Mouse (Mus musculus) ES-E14 (cell line): ENCODE results near the gene Sema3f. TPM values are rescaled to one million over a fixed set of nuclear protein-coding genes. Genes with fewer than 3 reads are reported as not detected.
A peak's percentile ranks its signal among the peaks of the same experiment; 100 is the strongest.

Experiments used
- DNase-seq: peaks from one replicate; pipeline ENCODE4 v3.0.0-alpha.2; 2013; ENCODE audit warnings: low read depth, low spot score
- H3K27ac ChIP-seq: 2 replicates; pipeline ENCODE4 v1.5.1; 2012; ENCODE audit warnings: low read depth, mild to moderate bottlenecking, low read length, moderate library complexity, mixed read lengths; ENCODE audit not compliant: poor library complexity, insufficient read depth, severe bottlenecking
- H3K36me3 ChIP-seq: 2 replicates; pipeline ENCODE4 v1.6.1; 2012; ENCODE audit warnings: mild to moderate bottlenecking, low read length, moderate library complexity, mixed read lengths; ENCODE audit not compliant: control insufficient read depth, poor library complexity, insufficient read depth, severe bottlenecking
- H3K4me1 ChIP-seq, 2 experiments: fragments of 150-350 bp in 1 of 2; sonication (generic) in 1 of 2; 2 replicates each; pipeline ENCODE4 v1.6.1; 2012; ENCODE audit warnings: low read length in 2 of 2, mild to moderate bottlenecking in 1 of 2, mixed read lengths in 1 of 2; ENCODE audit not compliant: control insufficient read depth in 2 of 2, insufficient read depth in 2 of 2, poor library complexity in 1 of 2
- H3K4me3 ChIP-seq, 2 experiments: fragments of 150-350 bp in 1 of 2; sonication (generic) in 1 of 2; 2 replicates each; pipeline ENCODE4 v1.5.1; 2012; ENCODE audit warnings: low read length in 2 of 2, low read depth in 1 of 2, mild to moderate bottlenecking in 1 of 2, mixed read lengths in 1 of 2; ENCODE audit not compliant: insufficient read depth in 1 of 2, poor library complexity in 1 of 2, severe bottlenecking in 1 of 2
- H3K9ac ChIP-seq: 2 replicates; pipeline ENCODE4 v1.6.1; 2012; ENCODE audit warnings: low read depth, mild to moderate bottlenecking, low read length, mixed read lengths; ENCODE audit not compliant: poor library complexity, insufficient read depth, severe bottlenecking
- H3K9me3 ChIP-seq: fragments of 150-350 bp; sonication (generic); 2 replicates; pipeline ENCODE4 v1.6.1; 2012; ENCODE audit warnings: low read depth, mild to moderate bottlenecking, low read length; ENCODE audit not compliant: control insufficient read depth, insufficient read depth
- CHD2 ChIP-seq: IDR thresholded peaks from 2 replicates; pipeline ENCODE4 v1.6.1; 2014; ENCODE audit warnings: mild to moderate bottlenecking, low read depth, low read length, inconsistent platforms
- HCFC1 ChIP-seq: IDR thresholded peaks from 2 replicates; pipeline ENCODE4 v1.6.1; 2012; ENCODE audit warnings: low read length, inconsistent platforms, borderline replicate concordance; ENCODE audit not compliant: insufficient read depth
- MAFK ChIP-seq: IDR thresholded peaks from 2 replicates; pipeline ENCODE4 v1.6.1; 2014; ENCODE audit warnings: mild to moderate bottlenecking, low read depth, low read length, inconsistent platforms; ENCODE audit not compliant: insufficient read depth
- ZC3H11A ChIP-seq: IDR thresholded peaks from 2 replicates; pipeline ENCODE4 v1.6.1; 2012; ENCODE audit warnings: low read depth, mild to moderate bottlenecking, inconsistent platforms, low read length, borderline replicate concordance
- ZNF384 ChIP-seq: IDR thresholded peaks from 2 replicates; pipeline ENCODE4 v1.6.1; 2012; ENCODE audit warnings: low read depth, low read length, inconsistent platforms
- in situ Hi-C, 2 experiments: fragments of 600-800 bp; cut with MboI; formaldehyde crosslinking; loops; one replicate each; pipeline ENCODE4 v1.15.1; 2025; ENCODE audit warnings: low sequenced_read_pairs in 2 of 2, inconsistent platforms in 1 of 2; ENCODE audit not compliant: unreplicated experiment in 2 of 2
- total RNA-seq: library from RNA; depleted of rRNA; stranded (reverse); fragments of 300-350 nt; gene quantifications from 2 replicates; pipeline ENCODE4 v1.2.3, GENCODE M21; 2012; rRNA removed

Gene Sema3f
- total RNA-seq, 1 experiment = 11.6 TPM

DNA sequence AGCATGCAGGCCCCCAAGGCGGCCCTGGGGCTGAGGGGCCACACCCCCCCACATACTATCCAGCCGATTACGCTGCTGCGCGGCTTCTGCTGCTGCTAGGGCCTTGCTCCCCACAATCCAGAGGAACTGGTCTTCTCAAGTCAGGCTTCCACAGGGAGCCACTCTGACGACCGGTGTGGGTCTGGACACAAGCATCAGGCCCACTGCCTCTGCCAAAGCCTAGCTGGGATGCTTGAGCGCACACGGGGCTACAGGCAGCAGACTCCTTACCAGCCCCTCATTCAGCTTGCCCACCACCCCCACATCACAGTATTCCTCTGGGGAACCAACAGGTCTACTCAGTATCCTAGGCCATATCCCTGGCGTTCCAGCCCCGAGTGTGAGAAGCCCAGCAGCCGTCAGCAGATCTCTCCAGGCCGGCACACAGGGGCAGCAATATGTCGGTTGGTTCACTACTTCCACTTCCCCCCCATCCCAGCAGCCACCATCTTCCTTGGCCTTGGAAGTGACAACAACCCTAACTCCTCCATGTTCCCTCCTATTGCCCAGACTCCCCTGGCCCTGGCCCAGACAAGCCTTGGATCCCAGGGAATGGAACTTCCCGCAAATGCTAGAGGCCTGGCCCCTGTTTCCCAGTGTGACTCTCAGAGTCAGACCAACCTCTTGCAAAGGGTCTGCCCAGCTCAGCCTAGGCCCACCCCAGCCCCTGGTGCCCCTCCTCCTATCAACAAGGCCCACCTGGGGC lies 76.4 kb downstream of the Sema3f start:
- in situ Hi-C loops = no loop called here
- peaks cover 1% of the 10 kb centered on the region; the same call in 1 of the 2 replicates for H3K36me3 ChIP-seq
- no peak for TF ChIP-seq ZC3H11A
- no peak for TF ChIP-seq CHD2
- TF ChIP-seq HCFC1 = no peak
- no peak for TF ChIP-seq MAFK
- TF ChIP-seq ZNF384 = no peak
- H3K9ac ChIP-seq = peak overlapping the region; percentile 91
- peak overlapping the region; percentile 92 to 97 for H3K4me3 ChIP-seq
- H3K4me1 ChIP-seq = peaks cover 4 to 27% of the 10 kb centered on the region in 2 experiments; a peak in 3 of 4 replicates
- H3K27ac ChIP-seq = no peak overlapping the region
- no peaks in the 10 kb centered on the region for H3K9me3 ChIP-seq
- no peak for DNase-seq

DNA sequence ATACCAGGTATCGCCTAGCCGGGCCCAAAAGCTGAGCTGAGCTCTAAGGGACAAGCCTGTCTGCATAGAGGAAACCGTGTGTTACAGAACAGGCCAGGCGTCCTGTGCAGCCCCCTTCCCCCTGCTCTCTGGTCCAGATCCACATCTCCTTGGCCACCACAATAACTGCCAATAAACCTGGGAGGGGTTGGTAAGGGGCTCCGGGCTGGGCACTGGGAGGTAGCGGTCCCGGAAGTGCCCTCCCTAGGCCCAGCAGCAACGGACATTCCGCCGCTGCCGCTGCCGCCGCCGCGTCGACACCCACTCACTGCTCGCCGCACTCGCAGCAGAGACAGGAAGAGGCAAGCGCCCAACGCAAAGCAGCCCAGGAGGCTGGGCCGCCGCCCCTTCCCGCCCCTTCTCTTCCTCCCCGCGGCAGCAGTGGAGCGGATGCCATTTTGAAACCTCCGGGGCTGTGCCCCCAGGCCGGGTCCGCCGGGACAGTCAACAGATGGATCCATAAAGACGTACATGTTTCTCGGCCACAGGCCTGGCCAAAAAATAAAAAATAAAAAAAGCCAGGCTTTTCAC lies 77.1 kb downstream of the Sema3f start:
- Histone ChIP-seq H3K9me3 (no peaks in the 10 kb centered on the region), H3K9ac (peak overlapping the region; percentile 91; the same call in 1 of the 2 replicates), H3K4me1 (peaks cover 7 to 33% of the 10 kb centered on the region in 2 experiments; a peak in 3 of 4 replicates), H3K36me3 (peaks cover 1% of the 10 kb centered on the region; the same call in 1 of the 2 replicates), H3K27ac (0 out of 2 replicates have a peak overlapping the region, but pooled peaks have one; percentile 9), H3K4me3 (peak overlapping the region; percentile 92 to 97)
- in situ Hi-C loops = no loop called here
- no peak for TF ChIP-seq ZC3H11A
- no peak for DNase-seq

DNA sequence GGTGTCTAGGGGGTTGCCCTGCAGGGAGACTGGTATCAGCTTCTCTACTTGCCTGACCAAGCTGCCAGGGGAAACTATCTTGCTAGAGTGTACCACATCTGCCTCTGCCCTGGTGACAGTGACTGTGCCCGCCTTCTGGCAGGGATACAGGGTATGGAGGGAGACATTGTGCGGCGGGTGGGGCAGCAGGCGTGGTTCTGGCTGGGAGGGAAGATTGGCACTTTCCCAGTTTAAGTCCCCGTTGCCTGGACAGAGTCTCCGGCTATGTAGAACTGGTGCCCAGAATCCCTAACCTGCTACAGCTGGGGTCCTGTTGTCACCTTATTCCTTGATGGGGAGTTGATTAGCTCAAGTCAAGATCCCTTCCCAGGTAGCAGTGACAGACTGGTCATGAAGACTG lies 77.8 kb downstream of the Sema3f start:
- peak overlapping the region; percentile 92 to 97; a peak in 3 of 4 replicates for H3K4me3 ChIP-seq
- no peaks in the 10 kb centered on the region for H3K9me3 ChIP-seq
- H3K9ac ChIP-seq = peak overlapping the region; percentile 91; the same call in 1 of the 2 replicates
- in situ Hi-C loops = no loop called here
- H3K36me3 ChIP-seq = peaks cover 1% of the 10 kb centered on the region; the same call in 1 of the 2 replicates
- H3K27ac ChIP-seq = no peak overlapping the region
- no peak for DNase-seq
- no peak for TF ChIP-seq MAFK
- no peak for TF ChIP-seq HCFC1
- no peak for TF ChIP-seq ZC3H11A
- peaks cover 10 to 40% of the 10 kb centered on the region in 2 experiments; a peak in 3 of 4 replicates for H3K4me1 ChIP-seq

DNA sequence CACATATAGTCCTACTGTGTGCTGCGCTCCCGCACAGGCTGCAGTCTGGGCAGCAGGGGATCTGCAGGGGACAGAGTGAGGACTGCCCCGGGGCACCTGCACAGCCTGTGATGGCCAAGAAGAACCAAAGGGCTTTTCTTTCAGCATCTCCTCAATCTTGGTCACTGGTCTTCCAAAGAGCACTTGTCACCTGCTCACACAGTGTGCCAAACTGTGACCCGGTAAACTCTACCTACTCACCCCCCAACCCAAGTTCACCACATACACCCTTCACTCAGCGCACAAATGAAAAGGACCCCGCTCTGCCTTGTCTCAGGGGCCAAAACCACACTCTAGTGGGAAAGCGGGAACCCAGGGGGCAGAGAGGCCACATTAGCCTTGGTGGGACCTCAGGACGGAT lies 78.4 kb downstream of the Sema3f start:
- no peak for DNase-seq
- in situ Hi-C loops = no loop called here
- H3K36me3 ChIP-seq = peaks cover 1% of the 10 kb centered on the region; the same call in 1 of the 2 replicates
- TF ChIP-seq MAFK = no peak
- H3K9ac ChIP-seq = no peak overlapping the region; the same call in 1 of the 2 replicates
- no peaks in the 10 kb centered on the region for H3K9me3 ChIP-seq
- H3K4me3 ChIP-seq = no peak overlapping the region
- peaks cover 14 to 44% of the 10 kb centered on the region in 2 experiments; a peak in 3 of 4 replicates for H3K4me1 ChIP-seq
- H3K27ac ChIP-seq = no peak overlapping the region

Other genes with a start within 250 kb of the Sema3f start
- gene Tmem115, start 176.5 kb downstream of the Sema3f start, total RNA-seq = 42.3 and 64.3 TPM in 2 replicates
- gene Cyb561d2, start 168.3 kb downstream of the Sema3f start, total RNA-seq = 25.3 and 35.2 TPM in 2 replicates
- gene Nprl2, start 168.2 kb downstream of the Sema3f start, total RNA-seq = 21.2 and 30.5 TPM in 2 replicates
- gene Zmynd10, start 163.2 kb downstream of the Sema3f start, total RNA-seq = 0.37 and 0.49 TPM in 2 replicates
- gene Rassf1, start 158.9 kb downstream of the Sema3f start, total RNA-seq = 25.5 and 41.4 TPM in 2 replicates
- gene Tusc2, start 147.2 kb downstream of the Sema3f start, total RNA-seq = 14.0 and 14.2 TPM in 2 replicates
- 68.1 and 117 TPM in 2 replicates for gene Hyal2, start 142.5 kb downstream of the Sema3f start, total RNA-seq
- gene Hyal1, start 133.5 kb downstream of the Sema3f start, total RNA-seq = 11.8 and 19.2 TPM in 2 replicates
- gene Naa80, start 131.6 kb downstream of the Sema3f start, total RNA-seq = 7.3 and 13.3 TPM in 2 replicates
- 0.54 and 1.2 TPM in 2 replicates for gene Hyal3, start 129.7 kb downstream of the Sema3f start, total RNA-seq
- gene Ifrd2, start 122.8 kb downstream of the Sema3f start, total RNA-seq = 66.6 and 82.7 TPM in 2 replicates
- 7.4 and 7.6 TPM in 2 replicates for gene Sema3b, start 101.2 kb downstream of the Sema3f start, total RNA-seq
- 178 and 232 TPM in 2 replicates for gene Gnai2, start 75.1 kb downstream of the Sema3f start, total RNA-seq
- 2.9 and 8.9 TPM in 2 replicates for gene Slc38a3, start 40.9 kb downstream of the Sema3f start, total RNA-seq
- gene Gnat1, start 30.8 kb downstream of the Sema3f start, total RNA-seq = 1.2 and 1.8 TPM in 2 replicates
- gene Rbm5, start 60.5 kb upstream of the Sema3f start, total RNA-seq = 97.7 and 116 TPM in 2 replicates
- 61.8 and 62.3 TPM in 2 replicates for gene Rbm6, start 162.8 kb upstream of the Sema3f start, total RNA-seq
- gene Mon1a, start 177.7 kb upstream of the Sema3f start, total RNA-seq = 4.7 and 5.4 TPM in 2 replicates
- gene Mst1r, start 196.4 kb upstream of the Sema3f start, total RNA-seq = 0.22 and 0.37 TPM in 2 replicates
- gene Actl11, start 218.0 kb upstream of the Sema3f start, total RNA-seq = not detected in 2 replicates
- gene Camkv, start 225.2 kb upstream of the Sema3f start, total RNA-seq = 21.5 and 41.5 TPM in 2 replicates
- gene Traip, start 239.7 kb upstream of the Sema3f start, total RNA-seq = 43.7 and 72.1 TPM in 2 replicates